Mouse (Mus musculus) bone marrow, adult 2 months (tissue): Measurements from ENCODE around the gene Gm595.

Experiments used
- CTCF ChIP-seq: fragments of 200-500 bp; IDR thresholded peaks from 2 replicates; pipeline ENCODE4 v1.5.1; 2011; ENCODE audit warnings: low read length, control low read depth; ENCODE audit not compliant: control insufficient read depth, insufficient read depth
- POLR2A ChIP-seq: fragments of 200-500 bp; IDR thresholded peaks from 2 replicates; pipeline ENCODE4 v1.6.1; 2011; ENCODE audit warnings: low read depth, mild to moderate bottlenecking, control low read depth, low read length, borderline replicate concordance; ENCODE audit not compliant: control insufficient read depth

- TF ChIP-seq POLR2A (no peak), CTCF (no peak)
Measured at GRCm38 (mm10) chrX:48903744-48904143, 26.2 kb upstream of the Gm595 start.
